Mouse (Mus musculus): ENCODE data around the gene Insyn1.

DNA sequence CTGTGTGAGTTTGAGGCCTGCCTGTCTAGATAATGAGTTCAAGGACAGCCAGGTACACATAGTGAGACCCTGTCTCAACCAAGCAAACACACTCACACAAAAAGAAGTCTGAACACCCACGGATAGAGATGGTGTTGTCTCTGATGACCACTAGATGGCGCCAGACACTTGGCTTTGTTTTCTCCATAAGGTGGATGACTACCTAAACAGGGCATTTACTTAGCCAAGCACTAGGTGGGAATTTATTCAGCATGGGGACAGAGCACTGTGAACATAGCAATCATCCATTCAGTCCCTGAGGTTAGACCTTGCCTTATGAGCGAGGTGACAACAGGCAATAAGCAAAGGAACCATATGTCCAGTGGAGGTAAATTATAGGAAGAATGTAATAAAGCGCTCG lies 51.5 kb downstream of the Insyn1 start:
- TF ChIP-seq CTCF (IDR thresholded peaks at IDR 0.05; ENCODE audit: insufficient read depth, low read length) (peak; percentile 53), POLR2A (IDR thresholded peaks at IDR 0.05; ENCODE audit: borderline replicate concordance, extremely low read depth, low read depth, low read length) (no peak)
